Mouse (Mus musculus) spleen, postnatal 4 days (tissue): ENCODE results near the gene Gm5414.

Experiments used
- DNase-seq, 2 experiments: peaks; one replicate each; pipeline ENCODE4 v3.0.0; 2022; ENCODE audit warnings: low spot score in 2 of 2

Gene Gm5414

GRCm38 (mm10) chr15:101627884-101628283, at the start of gene Gm5414:
Gm5414 (minus strand) TSS chr15:101628188.
- no peak for DNase-seq

- no peak for DNase-seq
Measured at GRCm38 (mm10) chr15:101675978-101676377, 48.0 kb upstream of the Gm5414 start.

GRCm38 (mm10) chr15:101652736-101653265, 24.8 kb upstream of the Gm5414 start:
- no peak for DNase-seq

- DNase-seq: no peak
Measured at GRCm38 (mm10) chr15:101647280-101647679, 19.3 kb upstream of the Gm5414 start, which contains the start of gene Gm5478. Gm5478 (minus strand) TSS chr15:101647380.

- DNase-seq: no peak
Measured at GRCm38 (mm10) chr15:101599123-101599522, 28.9 kb downstream of the Gm5414 start.

GRCm38 (mm10) chr15:101588216-101588615, 39.8 kb downstream of the Gm5414 start:
- DNase-seq: no peak

- DNase-seq: no peak
Measured at GRCm38 (mm10) chr15:101584456-101584855, 43.5 kb downstream of the Gm5414 start.

- no peak for DNase-seq
Measured at GRCm38 (mm10) chr15:101583211-101583965, 44.6 kb downstream of the Gm5414 start.

- DNase-seq: no peak
Measured at GRCm38 (mm10) chr15:101581701-101582100, 46.3 kb downstream of the Gm5414 start.

GRCm38 (mm10) chr15:101575506-101575905, 52.5 kb downstream of the Gm5414 start:
- no peak for DNase-seq
